Mouse (Mus musculus): ENCODE data around the gene Rgs7. TPM values are rescaled to one million over a fixed set of nuclear protein-coding genes. Genes with fewer than 3 reads are reported as not detected.

The Rgs7 gene
- polyA plus RNA-seq, 1 experiment from 2014 or later, result 1.8 TPM

GRCm38 (mm10) chr1:175329934-175330471 is 162.3 kb downstream of the Rgs7 start:
- Histone ChIP-seq H3K9me3 (replicated peaks) (no peaks in the 10 kb centered on the region), H3K27me3 (ENCODE audit: low read depth, poor library complexity, severe bottlenecking) (no peaks in the 10 kb centered on the region), H3K4me1 (no peaks in the 10 kb centered on the region), H3K36me3 (no peaks in the 10 kb centered on the region), H3K4me3 (no peak overlapping the region), H3K27ac (replicated peaks) (no peak overlapping the region)
- no peak for DNase-seq (ENCODE audit: low spot score)
- WGBS, result 94% methylated on average over 3 of the region's 3 CpGs

- no peak overlapping the region for H3K4me3 ChIP-seq
- H3K27me3 ChIP-seq (ENCODE audit: low read depth, poor library complexity, severe bottlenecking), result no peaks in the 10 kb centered on the region
- H3K4me1 ChIP-seq, result no peaks in the 10 kb centered on the region
- no peaks in the 10 kb centered on the region for H3K9me3 ChIP-seq (replicated peaks)
- no peak overlapping the region for H3K27ac ChIP-seq (replicated peaks)
- no peaks in the 10 kb centered on the region for H3K36me3 ChIP-seq
- no peak for DNase-seq (ENCODE audit: low spot score)
These were observed 169.5 kb downstream of the Rgs7 start for GRCm38 (mm10) chr1:175322781-175323180.

GRCm38 (mm10) chr1:175319205-175319604 is 173.1 kb downstream of the Rgs7 start:
- WGBS, result 81% methylated on average over 9 of the region's 9 CpGs
- no peak overlapping the region for H3K4me3 ChIP-seq
- no peaks in the 10 kb centered on the region for H3K36me3 ChIP-seq
- no peaks in the 10 kb centered on the region for H3K27me3 ChIP-seq (ENCODE audit: low read depth, poor library complexity, severe bottlenecking)
- no peaks in the 10 kb centered on the region for H3K9me3 ChIP-seq (replicated peaks)
- H3K4me1 ChIP-seq, result no peaks in the 10 kb centered on the region
- no peak for DNase-seq (ENCODE audit: low spot score)
- H3K27ac ChIP-seq (replicated peaks), result no peak overlapping the region

GRCm38 (mm10) chr1:175317264-175317663 is 175.0 kb downstream of the Rgs7 start:
- H3K27ac ChIP-seq (replicated peaks), result no peak overlapping the region
- WGBS, result 45% methylated on average over 1 of the region's 1 CpGs
- DNase-seq (ENCODE audit: low spot score), result no peak
- H3K4me3 ChIP-seq, result no peak overlapping the region
- H3K9me3 ChIP-seq (replicated peaks), result no peaks in the 10 kb centered on the region
- no peaks in the 10 kb centered on the region for H3K36me3 ChIP-seq
- no peaks in the 10 kb centered on the region for H3K27me3 ChIP-seq (ENCODE audit: low read depth, poor library complexity, severe bottlenecking)
- H3K4me1 ChIP-seq, result no peaks in the 10 kb centered on the region

DNA sequence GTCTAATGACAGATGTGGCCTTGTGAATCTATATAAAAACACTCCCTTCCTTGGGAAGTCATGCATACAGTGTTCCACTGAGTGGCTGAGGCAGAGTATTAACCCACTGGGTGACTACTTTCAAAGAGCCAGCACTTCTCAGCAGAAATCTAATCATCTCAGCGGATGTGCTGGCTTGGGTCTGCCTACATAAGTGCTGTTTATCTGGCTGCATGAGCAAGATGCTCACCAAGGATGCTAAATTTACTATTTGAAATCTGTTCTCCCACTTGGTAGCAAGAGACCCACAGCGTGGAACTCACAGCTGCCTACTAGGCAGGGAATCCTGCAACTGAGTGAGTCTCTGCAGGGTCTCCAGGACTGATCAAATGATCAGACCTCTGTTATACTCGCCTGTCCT is 184.7 kb downstream of the Rgs7 start:
- Histone ChIP-seq H3K4me3 (no peak overlapping the region), H3K27ac (replicated peaks) (no peak overlapping the region), H3K36me3 (no peaks in the 10 kb centered on the region), H3K9me3 (replicated peaks) (no peaks in the 10 kb centered on the region), H3K4me1 (no peaks in the 10 kb centered on the region), H3K27me3 (ENCODE audit: low read depth, poor library complexity, severe bottlenecking) (no peaks in the 10 kb centered on the region)
- DNase-seq (ENCODE audit: low spot score), result no peak
- 76% methylated on average over 3 of the region's 3 CpGs for WGBS

GRCm38 (mm10) chr1:175300895-175301294 is 191.4 kb downstream of the Rgs7 start:
- no peaks in the 10 kb centered on the region for H3K36me3 ChIP-seq
- no peaks in the 10 kb centered on the region for H3K9me3 ChIP-seq (replicated peaks)
- H3K4me1 ChIP-seq, result no peaks in the 10 kb centered on the region
- H3K27ac ChIP-seq (replicated peaks), result no peak overlapping the region
- whole genome bisulfite sequencing, result 87% methylated on average over 1 of the region's 1 CpGs
- DNase-seq (ENCODE audit: low spot score), result no peak
- H3K27me3 ChIP-seq (ENCODE audit: low read depth, poor library complexity, severe bottlenecking), result no peaks in the 10 kb centered on the region
- H3K4me3 ChIP-seq, result no peak overlapping the region

DNA sequence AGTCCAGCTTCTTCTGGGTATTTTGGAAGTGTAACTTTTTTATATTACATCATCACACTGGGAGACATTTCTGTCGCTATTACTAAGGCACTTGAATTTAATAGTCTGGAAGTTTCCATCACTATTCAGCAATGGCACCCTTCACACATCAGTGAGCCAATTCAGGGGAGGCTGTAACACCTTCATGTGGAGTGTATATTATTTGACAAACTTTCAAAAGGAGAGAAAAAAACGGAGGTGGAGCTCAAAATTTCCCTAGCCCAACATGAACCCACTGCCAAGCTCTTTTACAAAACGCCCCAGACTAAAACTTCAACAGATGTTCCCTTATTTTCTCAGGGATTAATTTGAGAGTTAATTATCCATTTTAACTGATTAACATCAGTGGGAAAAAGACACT is 191.9 kb downstream of the Rgs7 start:
- DNase-seq (ENCODE audit: low spot score), result no peak
- no peaks in the 10 kb centered on the region for H3K9me3 ChIP-seq (replicated peaks)
- H3K4me3 ChIP-seq, result no peak overlapping the region
- no peaks in the 10 kb centered on the region for H3K4me1 ChIP-seq
- no peaks in the 10 kb centered on the region for H3K27me3 ChIP-seq (ENCODE audit: low read depth, poor library complexity, severe bottlenecking)
- 64% methylated on average over 3 of the region's 3 CpGs for WGBS
- no peaks in the 10 kb centered on the region for H3K36me3 ChIP-seq
- no peak overlapping the region for H3K27ac ChIP-seq (replicated peaks)

GRCm38 (mm10) chr1:175299603-175300397 is 192.5 kb downstream of the Rgs7 start:
- Histone ChIP-seq H3K36me3 (no peaks in the 10 kb centered on the region), H3K27ac (replicated peaks) (no peak overlapping the region), H3K4me3 (no peak overlapping the region), H3K9me3 (replicated peaks) (no peaks in the 10 kb centered on the region), H3K27me3 (ENCODE audit: low read depth, poor library complexity, severe bottlenecking) (no peaks in the 10 kb centered on the region), H3K4me1 (no peaks in the 10 kb centered on the region)
- 93% methylated on average over 2 of the region's 2 CpGs for WGBS
- no peak for DNase-seq (ENCODE audit: low spot score)

DNA sequence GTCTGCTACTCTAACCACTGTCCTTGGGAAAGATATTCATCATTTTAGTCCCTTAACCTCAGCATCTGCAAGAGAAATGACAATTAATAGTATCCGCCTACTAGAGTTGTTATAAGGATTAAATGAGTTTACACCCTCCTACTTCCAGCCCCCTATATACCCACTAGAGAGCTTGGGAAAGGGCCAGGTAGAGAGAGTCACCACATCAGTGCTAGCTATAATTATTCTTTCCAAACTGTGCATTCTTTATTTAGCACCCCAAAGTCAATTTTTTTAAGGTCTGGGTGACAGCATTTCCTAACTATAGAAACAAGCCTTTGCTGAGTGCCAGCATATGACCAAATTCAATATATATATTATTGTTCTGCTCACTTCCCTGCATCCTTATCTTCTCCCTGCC is 195.4 kb downstream of the Rgs7 start:
- Histone ChIP-seq H3K9me3 (replicated peaks) (no peaks in the 10 kb centered on the region), H3K4me3 (no peak overlapping the region), H3K27me3 (ENCODE audit: low read depth, poor library complexity, severe bottlenecking) (no peaks in the 10 kb centered on the region), H3K4me1 (no peaks in the 10 kb centered on the region), H3K27ac (replicated peaks) (no peak overlapping the region), H3K36me3 (no peaks in the 10 kb centered on the region)
- no peak for DNase-seq (ENCODE audit: low spot score)
- 90% methylated on average over 1 of the region's 1 CpGs for WGBS

DNA sequence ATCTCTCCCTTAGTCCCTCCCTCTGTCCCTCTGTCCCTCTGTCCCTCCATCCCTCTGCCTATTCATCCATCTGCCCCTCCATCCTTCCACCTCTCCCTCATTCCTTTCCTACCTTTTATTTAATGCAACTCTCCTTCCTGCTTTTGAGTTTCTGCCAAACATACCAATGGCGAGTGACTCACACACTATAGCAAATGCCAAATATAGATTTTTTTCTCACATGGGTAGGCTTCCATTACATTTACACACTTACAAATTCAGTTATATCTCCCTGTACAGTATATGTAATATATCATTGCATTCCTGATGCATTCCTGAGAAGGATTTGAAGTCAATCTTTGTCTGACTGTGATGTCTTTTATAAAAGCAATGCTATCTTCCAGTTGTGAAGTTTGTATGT is 202.2 kb downstream of the Rgs7 start:
- 91% methylated on average over 1 of the region's 1 CpGs for WGBS
- H3K27me3 ChIP-seq (ENCODE audit: low read depth, poor library complexity, severe bottlenecking), result no peaks in the 10 kb centered on the region

DNA sequence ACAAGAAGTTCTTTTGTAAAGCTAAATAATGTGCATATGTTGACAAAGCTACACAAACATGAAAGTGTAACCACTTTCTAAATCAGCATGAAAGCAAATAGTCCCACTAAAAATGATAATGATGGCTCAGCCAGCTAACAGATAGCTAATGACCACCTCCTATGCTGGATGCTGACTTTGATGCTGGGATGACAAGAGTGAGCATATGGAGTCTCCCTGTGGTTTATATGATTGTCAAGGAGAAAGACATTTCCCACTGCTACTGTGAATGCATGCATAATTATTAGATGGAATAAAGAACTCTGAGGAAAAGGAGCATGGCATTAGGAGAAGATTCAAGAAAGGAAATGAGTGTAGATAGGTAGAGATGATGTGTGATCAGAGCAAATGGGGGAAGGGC is 230.0 kb downstream of the Rgs7 start:
- no peaks in the 10 kb centered on the region for H3K27me3 ChIP-seq (ENCODE audit: low read depth, poor library complexity, severe bottlenecking)
- H3K4me3 ChIP-seq, result no peak overlapping the region
- no peak for DNase-seq (ENCODE audit: low spot score)
- H3K9me3 ChIP-seq (replicated peaks), result no peaks in the 10 kb centered on the region
- H3K36me3 ChIP-seq, result no peaks in the 10 kb centered on the region
- no peaks in the 10 kb centered on the region for H3K4me1 ChIP-seq
- H3K27ac ChIP-seq (replicated peaks), result no peak overlapping the region

More for the DNA sequence above, 202.2 kb downstream of the Rgs7 start:
- Histone ChIP-seq H3K27ac (replicated peaks) (no peak overlapping the region), H3K36me3 (no peaks in the 10 kb centered on the region), H3K4me3 (no peak overlapping the region), H3K4me1 (no peaks in the 10 kb centered on the region), H3K9me3 (replicated peaks) (no peaks in the 10 kb centered on the region)
- DNase-seq (ENCODE audit: low spot score), result no peak

DNA sequence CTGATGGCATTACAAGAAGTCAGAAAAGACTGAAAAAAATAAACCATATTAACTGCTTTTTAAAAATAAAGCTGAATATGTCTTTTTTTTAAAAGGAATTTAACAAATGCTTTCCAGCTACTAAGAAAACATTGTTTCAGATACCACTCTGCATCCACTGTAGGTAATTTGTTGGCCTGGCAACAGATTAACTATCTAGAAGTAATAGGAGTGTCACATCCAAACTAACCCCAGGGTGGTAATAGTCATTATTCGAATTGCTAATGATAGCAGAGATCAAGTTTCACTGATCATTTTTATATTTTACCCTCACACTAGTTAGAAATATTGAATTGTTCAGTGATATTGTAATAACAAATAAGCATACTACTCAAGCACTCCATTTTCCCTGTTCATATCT is 232.9 kb downstream of the Rgs7 start:
- H3K36me3 ChIP-seq, result no peaks in the 10 kb centered on the region
- WGBS, result 70% methylated on average over 1 of the region's 1 CpGs
- no peaks in the 10 kb centered on the region for H3K27me3 ChIP-seq (ENCODE audit: low read depth, poor library complexity, severe bottlenecking)
- no peak for DNase-seq (ENCODE audit: low spot score)
- H3K4me3 ChIP-seq, result no peak overlapping the region
- no peaks in the 10 kb centered on the region for H3K9me3 ChIP-seq (replicated peaks)
- no peaks in the 10 kb centered on the region for H3K4me1 ChIP-seq
- no peak overlapping the region for H3K27ac ChIP-seq (replicated peaks)

- Histone ChIP-seq H3K9me3 (replicated peaks) (no peaks in the 10 kb centered on the region), H3K4me1 (no peaks in the 10 kb centered on the region), H3K36me3 (no peaks in the 10 kb centered on the region), H3K27me3 (ENCODE audit: low read depth, poor library complexity, severe bottlenecking) (no peaks in the 10 kb centered on the region), H3K4me3 (no peak overlapping the region), H3K27ac (replicated peaks) (no peak overlapping the region)
- DNase-seq (ENCODE audit: low spot score), result no peak
- 92% methylated on average over 3 of the region's 3 CpGs for WGBS
These were observed 237.1 kb downstream of the Rgs7 start for GRCm38 (mm10) chr1:175255224-175255623.

All from midbrain, embryonic 10.5 days (tissue).